Mouse (Mus musculus) small intestine, adult 2 months (tissue): ENCODE results near the gene Arih2.

ENCODE experiments used
- CTCF ChIP-seq: fragments of 200-500 bp; IDR thresholded peaks from 2 replicates; pipeline ENCODE4 v1.5.1; 2012; ENCODE audit warnings: low read depth, mild to moderate bottlenecking, control low read depth, inconsistent platforms, low read length, moderate library complexity, mixed read lengths; ENCODE audit not compliant: insufficient replicate concordance, insufficient read length; ENCODE audit errors: extremely low read depth
- POLR2A ChIP-seq: fragments of 200-500 bp; IDR thresholded peaks from 2 replicates; pipeline ENCODE4 v1.6.1; 2012; ENCODE audit warnings: low read depth, mild to moderate bottlenecking, control low read depth, inconsistent platforms, low read length, moderate library complexity

DNA sequence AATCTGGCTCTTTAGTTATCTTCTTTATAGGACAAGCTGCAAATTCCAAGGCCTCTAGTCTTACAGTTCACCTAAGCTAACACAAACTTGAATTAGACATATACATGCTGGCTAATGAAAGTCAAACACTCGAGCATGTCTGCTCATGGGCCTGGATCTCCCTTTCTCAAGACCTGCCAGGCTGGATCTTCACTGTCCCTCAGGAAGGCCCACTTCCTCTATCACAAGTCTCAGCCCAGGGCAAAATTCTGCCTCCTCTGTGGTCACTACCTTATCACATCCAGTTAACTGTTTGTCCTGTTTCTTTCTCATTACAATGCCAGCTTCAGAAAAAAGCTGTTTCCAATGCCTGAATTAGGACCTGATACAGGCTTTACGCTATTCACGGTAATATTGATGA, 54.8 kb downstream of the Arih2 start:
- TF ChIP-seq CTCF (no peak), POLR2A (no peak)
